Mouse (Mus musculus): ENCODE results near the gene Tspan15. TPM values are rescaled to one million over a fixed set of nuclear protein-coding genes. Genes with fewer than 3 reads are reported as not detected.

Gene Tspan15
- total RNA-seq (2021) = 10 to 100 TPM in 1 of 2 experiments, 1 to 10 TPM in 1; 8.5 to 10.4 TPM
- long read RNA-seq, experiment 1, transcript Tspan15-201 (8 exons, 3,638 nt) = major isoform, 28 of 32 reads
- long read RNA-seq, experiment 1, partial matches to known transcripts = 1 of 32 reads
- long read RNA-seq, experiment 1, other reads (novel, unspliced or antisense) = 3 of 32 reads
- long read RNA-seq, experiment 2, transcript Tspan15-201 (8 exons, 3,638 nt) = major isoform, 22 of 26 reads
- long read RNA-seq, experiment 2, partial matches to known transcripts = 0 of 26 reads
- long read RNA-seq, experiment 2, other reads (novel, unspliced or antisense) = 3 of 26 reads

DNA sequence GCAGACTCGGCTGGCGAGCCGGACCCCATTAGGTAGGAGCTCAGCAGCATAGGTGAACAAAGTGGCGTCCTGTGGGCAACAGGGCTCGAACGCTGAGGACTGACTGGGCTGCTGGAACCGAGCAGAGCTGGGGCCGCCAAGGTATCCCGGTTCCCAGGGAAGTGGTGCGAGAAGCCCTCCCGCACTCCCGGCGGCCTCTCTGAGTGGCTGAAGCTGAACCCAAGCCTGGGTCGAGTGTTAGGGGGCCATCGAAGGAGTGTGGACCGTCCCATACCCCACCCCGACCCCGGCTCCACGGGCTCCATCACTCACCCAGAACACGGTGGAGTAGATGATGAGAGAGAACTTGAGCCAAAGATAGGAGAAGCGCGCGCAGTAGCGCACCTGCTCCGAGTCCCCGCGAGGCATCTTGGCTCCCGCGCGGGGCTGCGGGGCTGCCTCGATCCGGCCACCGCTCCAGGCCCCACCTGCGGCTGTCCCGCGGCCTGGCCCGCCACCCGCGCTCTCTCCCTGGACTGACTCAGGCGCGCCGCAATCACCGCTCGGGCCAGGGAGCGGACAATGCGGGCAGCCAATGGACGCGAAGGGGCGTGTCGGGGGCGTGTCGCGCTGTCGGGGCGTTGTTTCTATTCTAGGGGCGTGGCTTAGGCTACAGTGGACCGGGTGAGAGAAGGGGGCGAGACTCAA lies at the start of gene Tspan15:
Tspan15 (minus strand) TSS at position 544 of the 687 bp plus-strand sequence.
- Histone ChIP-seq H3K27ac (peak within 1 kb of the TSS; percentile 62), H3K4me3 (peak within 1 kb of the TSS; percentile 65)
- no peak for TF ChIP-seq CTCF (IDR thresholded peaks at IDR 0.05)
- intact Hi-C loops (cut with DNase I) = no loop called here
- DNase-seq (ENCODE audit: extremely low spot score in 1 of 2, low spot score in 2 of 2) = peak; percentile 85 to 86

DNA sequence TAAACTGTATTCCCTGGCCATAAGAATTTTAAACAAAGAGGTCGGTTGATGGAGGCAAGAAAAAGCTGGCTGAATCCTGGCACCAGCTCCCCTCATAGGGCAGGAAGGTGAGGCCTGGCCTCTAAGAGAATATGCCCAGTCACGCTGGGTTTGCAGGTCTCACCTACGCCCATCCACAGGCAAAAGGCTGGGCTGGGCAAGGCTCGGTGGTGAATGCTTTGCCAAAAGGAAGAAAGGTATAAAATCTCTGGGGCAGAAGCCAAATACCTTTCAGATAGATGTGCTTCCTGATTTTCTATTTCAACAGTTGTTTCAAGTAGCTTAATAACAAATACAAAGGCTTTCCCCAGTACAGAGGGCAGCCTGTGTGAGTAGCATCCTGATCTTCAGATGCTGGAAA lies 48.6 kb upstream of the Tspan15 start:
- H3K27ac ChIP-seq = no peak overlapping the region
- no peak for TF ChIP-seq CTCF (IDR thresholded peaks at IDR 0.05)
- intact Hi-C loops (cut with DNase I) = no loop called here
- no peak overlapping the region for H3K4me3 ChIP-seq
- no peak for DNase-seq (ENCODE audit: extremely low spot score in 1 of 2, low spot score in 2 of 2)

DNA sequence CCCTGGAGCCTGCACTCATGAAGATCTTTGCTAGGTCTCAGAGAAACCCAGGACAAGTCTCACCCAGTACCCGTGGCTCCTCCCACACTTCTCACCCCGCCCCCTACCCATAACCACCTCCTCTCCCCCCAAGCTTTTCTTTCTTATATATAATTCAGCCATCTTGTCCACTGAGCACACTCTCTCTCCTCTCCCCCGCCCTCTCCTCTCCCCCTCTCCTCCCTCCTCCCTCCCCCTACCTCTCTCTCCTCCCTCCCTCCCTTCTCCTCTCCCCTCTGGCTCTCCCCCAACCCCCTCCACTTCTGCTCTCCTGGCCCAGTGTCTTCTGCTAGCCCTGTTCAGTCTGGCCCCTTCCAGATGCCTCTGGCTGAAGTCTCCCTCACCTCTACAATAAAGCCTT lies 48.0 kb upstream of the Tspan15 start:
- Histone ChIP-seq H3K4me3 (no peak overlapping the region), H3K27ac (no peak overlapping the region)
- no peak for DNase-seq (ENCODE audit: extremely low spot score in 1 of 2, low spot score in 2 of 2)
- TF ChIP-seq CTCF (IDR thresholded peaks at IDR 0.05) = no peak
- intact Hi-C loops (cut with DNase I) = no loop called here

DNA sequence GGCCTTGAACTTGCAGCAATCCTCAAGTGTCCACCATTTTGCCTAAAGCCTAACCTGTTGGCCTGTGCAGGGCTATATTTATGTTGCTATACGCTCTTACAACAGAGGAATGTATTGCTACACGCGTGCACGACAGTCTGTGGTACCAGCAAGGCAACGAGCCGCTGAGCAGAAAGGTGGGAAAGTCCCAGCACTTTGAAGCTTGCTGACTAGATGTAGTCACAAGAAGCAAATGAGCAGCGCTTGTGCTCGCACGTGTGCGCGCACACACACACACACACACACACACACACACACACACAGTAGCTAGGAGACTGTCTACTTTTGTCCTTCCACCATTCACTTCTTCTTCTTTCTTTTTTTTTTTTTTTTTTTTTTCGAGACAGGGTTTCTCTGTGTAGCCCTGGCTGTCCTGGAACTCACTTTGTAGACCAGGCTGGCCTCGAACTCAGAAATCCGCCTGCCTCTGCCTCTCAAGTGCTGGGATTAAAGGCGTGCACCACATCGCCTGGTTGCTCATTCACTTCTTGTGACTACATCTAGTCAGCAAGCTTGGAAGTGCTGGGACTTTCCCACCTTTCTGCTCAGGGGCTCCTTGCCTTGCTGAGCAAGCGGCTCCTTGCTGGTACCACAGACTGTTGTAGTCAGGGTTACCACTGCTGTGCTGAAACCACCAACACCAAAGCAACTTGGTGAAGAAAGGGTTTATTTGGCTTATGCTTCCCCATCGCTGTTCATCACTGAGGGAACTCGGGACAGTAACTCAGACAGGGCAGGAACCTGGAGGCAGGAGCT lies 46.6 kb upstream of the Tspan15 start:
- no peak for TF ChIP-seq CTCF (IDR thresholded peaks at IDR 0.05)
- no peak for DNase-seq (ENCODE audit: extremely low spot score in 1 of 2, low spot score in 2 of 2)
- Histone ChIP-seq H3K27ac (no peak overlapping the region), H3K4me3 (no peak overlapping the region)
- intact Hi-C loops (cut with DNase I) = no loop called here

DNA sequence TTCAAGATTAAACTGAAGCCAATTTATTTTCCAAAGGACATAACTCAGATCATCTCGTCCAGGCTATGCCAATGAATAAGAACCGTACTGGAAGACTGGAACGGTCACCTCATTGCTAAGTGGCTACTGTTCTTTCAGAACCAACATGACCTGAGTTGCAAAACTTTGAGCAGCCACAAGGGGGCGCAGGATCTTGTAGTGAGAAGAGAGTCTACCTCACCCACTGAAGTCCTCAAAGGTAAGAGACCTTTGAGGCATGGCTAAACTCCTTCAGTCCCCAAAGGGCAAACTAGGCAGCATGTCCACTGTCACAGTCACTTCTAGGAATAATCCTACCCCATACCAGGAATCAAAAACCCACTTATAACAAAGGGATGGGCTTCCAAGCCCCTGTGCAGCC lies 44.2 kb upstream of the Tspan15 start:
- TF ChIP-seq CTCF (IDR thresholded peaks at IDR 0.05) = peak; percentile 93
- peak; percentile 80 to 85 for DNase-seq (ENCODE audit: extremely low spot score in 1 of 2, low spot score in 2 of 2)
- intact Hi-C loops (cut with DNase I) = loop anchor here (1.0 kb wide), 1 partner anchor 136 kb away; no protein-coding TSS in a partner anchor
- no peak overlapping the region for H3K27ac ChIP-seq
- H3K4me3 ChIP-seq = no peak overlapping the region

DNA sequence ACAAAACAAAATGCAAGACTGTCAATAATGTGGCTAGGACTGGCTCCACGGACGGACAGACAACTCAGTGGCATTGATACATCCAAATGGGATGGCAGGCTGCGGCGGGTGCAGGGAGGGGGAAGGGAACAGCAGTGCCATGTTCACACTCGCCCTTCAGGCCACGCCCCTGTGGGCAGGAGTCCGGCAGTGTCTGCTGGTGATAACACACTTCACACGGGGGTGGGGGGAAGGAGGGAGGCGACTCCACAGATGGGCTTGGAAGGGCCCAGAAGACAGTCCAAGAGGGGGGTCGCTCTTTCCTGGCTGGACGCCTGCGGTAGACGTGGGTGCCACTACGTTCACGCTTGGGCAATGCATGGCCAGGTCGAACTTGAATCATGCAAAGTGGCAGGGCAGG lies 38.2 kb upstream of the Tspan15 start:
- TF ChIP-seq CTCF (IDR thresholded peaks at IDR 0.05) = no peak
- intact Hi-C loops (cut with DNase I) = no loop called here
- no peak overlapping the region for H3K4me3 ChIP-seq
- DNase-seq (ENCODE audit: extremely low spot score in 1 of 2, low spot score in 2 of 2) = no peak
- H3K27ac ChIP-seq = no peak overlapping the region

DNA sequence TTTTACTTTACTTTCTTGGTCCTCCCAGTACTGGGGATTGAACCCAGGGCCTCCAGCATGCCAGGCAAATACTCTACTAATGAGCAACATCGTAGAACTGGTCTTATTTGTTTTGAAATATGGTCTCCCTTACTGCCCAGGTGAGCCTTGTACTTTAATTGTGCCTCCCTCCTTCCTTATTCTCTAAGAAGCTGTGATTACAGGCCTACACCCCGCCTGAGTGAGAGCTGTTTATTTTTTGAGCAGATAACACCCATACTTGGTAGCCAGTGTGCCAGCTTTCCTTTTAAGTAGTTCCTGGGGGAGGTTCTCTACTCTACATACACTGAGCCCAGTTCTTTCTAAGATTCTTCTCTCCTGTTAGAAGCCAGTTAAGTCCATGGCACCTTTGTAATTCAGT lies 33.2 kb upstream of the Tspan15 start:
- TF ChIP-seq CTCF (IDR thresholded peaks at IDR 0.05) = no peak
- no peak for DNase-seq (ENCODE audit: extremely low spot score in 1 of 2, low spot score in 2 of 2)
- no peak overlapping the region for H3K27ac ChIP-seq
- intact Hi-C loops (cut with DNase I) = no loop called here
- no peak overlapping the region for H3K4me3 ChIP-seq

DNA sequence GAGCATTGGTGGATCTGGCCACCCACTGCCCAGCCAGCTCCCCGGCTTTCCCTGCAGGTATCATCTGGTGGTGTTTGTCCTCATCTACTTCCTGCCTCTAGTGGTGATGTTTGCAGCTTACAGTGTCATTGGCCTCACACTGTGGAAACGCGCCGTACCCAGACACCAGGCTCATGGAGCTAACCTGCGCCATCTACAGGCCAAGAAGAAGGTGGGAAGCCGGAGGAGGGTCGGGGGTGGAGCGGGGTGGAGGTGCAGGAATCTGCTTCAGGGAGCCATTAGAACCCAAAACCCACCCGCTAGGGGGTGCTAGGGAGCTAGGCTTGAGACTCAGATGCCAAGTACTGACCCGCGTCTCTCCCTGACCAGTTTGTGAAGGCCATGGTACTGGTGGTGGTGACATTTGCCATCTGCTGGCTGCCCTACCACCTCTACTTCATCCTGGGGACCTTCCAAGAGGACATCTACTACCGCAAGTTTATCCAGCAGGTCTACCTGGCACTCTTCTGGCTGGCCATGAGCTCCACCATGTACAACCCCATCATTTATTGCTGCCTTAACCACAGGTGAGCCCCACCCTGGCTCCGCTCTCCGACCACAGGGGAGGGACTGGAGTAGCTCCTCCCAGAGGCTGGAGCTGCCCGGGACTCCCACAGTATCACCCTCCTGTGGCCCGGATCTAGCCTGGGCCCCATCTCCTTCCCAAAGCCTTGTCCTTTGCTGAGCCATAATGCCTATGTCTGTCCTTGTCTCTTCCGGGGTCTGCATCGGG lies 30.2 kb upstream of the Tspan15 start:
- DNase-seq (ENCODE audit: extremely low spot score in 1 of 2, low spot score in 2 of 2) = peak; percentile 48 to 62
- Histone ChIP-seq H3K4me3 (no peak overlapping the region), H3K27ac (no peak overlapping the region)
- intact Hi-C loops (cut with DNase I) = no loop called here
- peak; percentile 60 for TF ChIP-seq CTCF (IDR thresholded peaks at IDR 0.05)

DNA sequence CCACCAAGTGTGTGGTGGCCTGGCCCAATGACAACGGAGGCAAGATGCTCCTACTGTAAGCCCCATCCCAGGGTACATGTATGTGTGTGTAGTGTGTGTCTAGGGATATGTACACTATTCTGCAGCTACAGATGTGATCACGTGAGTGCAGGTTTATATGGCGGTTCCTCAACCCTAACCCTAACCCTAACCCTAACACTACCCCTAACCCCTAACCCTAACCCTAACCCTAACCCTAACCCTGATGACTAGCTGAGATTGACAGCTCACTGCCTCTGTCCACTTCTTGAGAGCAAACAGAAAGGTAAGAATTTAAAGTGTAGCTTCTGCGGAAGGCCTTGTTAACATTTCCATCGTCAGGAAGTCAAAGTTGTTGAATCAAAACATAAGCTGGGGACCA lies 27.2 kb upstream of the Tspan15 start:
- Histone ChIP-seq H3K4me3 (no peak overlapping the region), H3K27ac (no peak overlapping the region)
- TF ChIP-seq CTCF (IDR thresholded peaks at IDR 0.05) = no peak
- no peak for DNase-seq (ENCODE audit: extremely low spot score in 1 of 2, low spot score in 2 of 2)
- intact Hi-C loops (cut with DNase I) = no loop called here

DNA sequence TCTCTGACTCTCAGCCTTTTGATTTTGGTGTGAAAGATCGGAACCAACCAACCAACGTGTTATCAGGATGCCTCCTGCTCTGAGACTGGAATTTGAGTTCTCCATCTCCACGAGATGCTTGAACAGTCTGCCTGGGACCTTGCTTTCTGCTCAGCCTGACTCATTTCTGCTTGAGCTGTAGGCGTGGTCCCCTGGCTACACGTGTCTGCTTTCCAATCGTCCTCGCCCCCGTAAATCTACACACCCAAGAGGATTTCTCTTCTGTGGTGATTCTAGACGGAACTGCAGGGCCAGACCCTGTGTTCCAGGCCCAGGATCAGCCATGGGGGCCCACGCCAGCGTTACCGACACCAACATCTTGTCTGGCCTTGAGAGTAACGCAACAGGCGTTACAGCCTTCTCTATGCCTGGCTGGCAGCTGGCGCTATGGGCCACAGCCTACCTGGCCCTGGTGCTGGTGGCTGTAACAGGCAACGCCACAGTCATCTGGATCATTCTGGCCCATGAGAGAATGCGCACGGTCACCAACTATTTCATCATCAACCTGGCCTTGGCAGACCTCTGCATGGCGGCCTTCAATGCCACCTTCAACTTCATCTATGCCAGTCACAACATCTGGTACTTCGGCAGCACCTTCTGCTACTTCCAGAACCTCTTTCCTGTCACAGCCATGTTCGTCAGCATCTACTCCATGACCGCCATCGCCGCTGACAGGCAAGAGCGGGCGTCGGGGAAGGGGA lies 21.6 kb upstream of the Tspan15 start:
- Histone ChIP-seq H3K4me3 (no peak overlapping the region), H3K27ac (no peak overlapping the region)
- DNase-seq (ENCODE audit: extremely low spot score in 1 of 2, low spot score in 2 of 2) = no peak
- TF ChIP-seq CTCF (IDR thresholded peaks at IDR 0.05) = no peak
- intact Hi-C loops (cut with DNase I) = no loop called here

DNA sequence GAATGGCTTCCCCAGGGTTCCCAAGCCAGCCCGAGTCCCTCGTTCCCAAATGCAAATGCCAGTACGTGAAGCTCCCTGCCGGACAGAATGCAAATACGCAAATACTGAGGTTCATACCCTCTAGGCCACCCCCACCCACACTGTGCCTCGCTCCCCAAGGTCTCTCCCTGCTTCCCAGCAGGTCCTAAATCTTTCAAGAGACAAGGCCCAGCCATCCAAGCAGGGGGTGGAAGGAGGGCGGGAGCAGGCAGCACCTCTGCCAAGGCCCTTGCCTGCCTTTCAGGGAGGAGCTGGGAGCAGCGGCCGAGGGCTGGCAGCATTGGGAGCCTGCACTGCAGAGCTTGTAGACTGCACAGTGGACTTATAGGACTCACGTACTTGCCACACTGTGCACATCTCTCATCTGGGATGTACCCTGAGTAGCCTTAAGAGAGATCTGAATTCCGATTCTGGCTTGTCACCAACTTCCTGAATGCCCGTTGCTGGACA lies 21.0 kb upstream of the Tspan15 start, which contains the start of gene Tacr2:
Tacr2 (plus strand) TSS at position 439 of the 489 bp plus-strand sequence.
- Histone ChIP-seq H3K27ac (no peak within 1 kb of the TSS), H3K4me3 (no peak within 1 kb of the TSS)
- no peak for DNase-seq (ENCODE audit: extremely low spot score in 1 of 2, low spot score in 2 of 2)
- intact Hi-C loops (cut with DNase I) = no loop called here
- no peak for TF ChIP-seq CTCF (IDR thresholded peaks at IDR 0.05)
